Mouse (Mus musculus) liver, adult 2 months (tissue): ENCODE measurements around the gene Uhrf1.

Experiments
- CTCF ChIP-seq: fragments of 200-500 bp; IDR thresholded peaks from 2 replicates; pipeline ENCODE4 v1.5.1; 2011; ENCODE audit warnings: low read depth, low read length, control low read depth
- POLR2A ChIP-seq: fragments of 200-500 bp; IDR thresholded peaks from 2 replicates; pipeline ENCODE4 v1.6.1; 2011; ENCODE audit warnings: low read length, control low read depth; ENCODE audit not compliant: insufficient read depth; ENCODE audit errors: extremely low read depth

- no peak for TF ChIP-seq CTCF
- TF ChIP-seq POLR2A: no peak
Measured at GRCm38 (mm10) chr17:56324419-56324818, 21.3 kb downstream of the Uhrf1 start.
